Mouse (Mus musculus): ENCODE measurements around the gene Smyd1.
A peak's percentile ranks its signal among the peaks of the same experiment; 100 is the strongest.

- TF ChIP-seq CHD2 (IDR thresholded peaks at IDR 0.05; ENCODE audit: low read depth, low read length) (no peak), ZNF384 (IDR thresholded peaks at IDR 0.05; ENCODE audit: low read depth, low read length) (no peak), MAFK (IDR thresholded peaks at IDR 0.05; ENCODE audit: insufficient read depth, low read depth, low read length) (no peak), HCFC1 (IDR thresholded peaks at IDR 0.05; ENCODE audit: borderline replicate concordance, insufficient read depth, low read length) (no peak), ZC3H11A (IDR thresholded peaks at IDR 0.05; ENCODE audit: borderline replicate concordance, low read depth, low read length) (0 out of 2 replicates have a peak, but pooled peaks have one; percentile 1)
These were observed 52.9 kb downstream of the Smyd1 start for GRCm38 (mm10) chr6:71268929-71269685.

Measured in ES-E14 (cell line).